Mouse (Mus musculus) left cerebral cortex, postnatal 14 days (tissue): ENCODE measurements around the gene Hsdl2. TPM values are rescaled to one million over a fixed set of nuclear protein-coding genes. Genes with fewer than 3 reads are reported as not detected.
A peak's percentile ranks its signal among the peaks of the same experiment; 100 is the strongest.
"Not testable (repeated sequence)": the region's sequence is repeated elsewhere in the genome, so short reads cannot be mapped to it uniquely, and the experiment has no call there.

Experiments used
- DNase-seq, 2 experiments: peaks; one replicate each; pipeline ENCODE4 v3.0.0; 2021 to 2022; ENCODE audit warnings: low spot score in 2 of 2, mixed read lengths in 1 of 2
- intact Hi-C: fragments of 180-260 bp; cut with DNase I; formaldehyde crosslinking; loops from one replicate; pipeline ENCODE4 v1.15.1; 2025
- total RNA-seq, 2 experiments: library from RNA; stranded (reverse); gene quantifications; 2 replicates each; pipeline ENCODE4 v1.2.3; 2021

Hsdl2 gene
- total RNA-seq, 2 experiments from 2014 or later = 22.8 to 24.6 TPM

- DNase-seq, intact Hi-C loops: not testable (repeated sequence)
These were observed 24.0 kb upstream of the Hsdl2 start for GRCm38 (mm10) chr4:59557343-59557742.

DNA sequence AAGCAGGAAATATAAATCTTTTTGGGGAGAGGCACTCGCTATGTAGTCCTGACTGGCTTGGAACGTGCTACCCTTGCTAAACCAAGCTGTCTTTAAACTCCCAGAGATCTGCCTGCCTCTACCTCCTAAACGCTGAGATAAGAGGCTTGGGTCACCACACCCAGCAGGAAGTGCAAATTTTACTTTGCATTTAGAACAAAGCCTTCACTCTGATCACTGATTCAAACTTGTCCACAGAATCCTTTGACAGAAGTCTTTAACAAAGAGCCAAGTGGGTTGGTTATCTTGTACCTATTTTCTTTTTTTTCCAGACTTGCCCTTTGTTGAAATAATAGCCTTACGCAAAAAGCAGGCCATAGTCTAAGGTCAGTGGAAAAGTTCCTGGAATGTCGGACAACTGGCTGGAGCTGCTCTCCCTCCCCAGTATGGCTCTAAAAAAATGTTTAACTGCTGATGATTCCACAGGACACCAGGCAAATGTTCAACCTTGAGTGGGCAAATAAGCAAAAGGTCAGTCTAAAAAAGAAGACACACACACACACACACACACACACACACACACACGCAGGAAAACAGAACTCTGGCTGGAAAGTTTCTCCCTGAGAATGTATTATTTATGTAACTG, 23.2 kb upstream of the Hsdl2 start:
- DNase-seq = no peak
- intact Hi-C loops = no loop called here

DNA sequence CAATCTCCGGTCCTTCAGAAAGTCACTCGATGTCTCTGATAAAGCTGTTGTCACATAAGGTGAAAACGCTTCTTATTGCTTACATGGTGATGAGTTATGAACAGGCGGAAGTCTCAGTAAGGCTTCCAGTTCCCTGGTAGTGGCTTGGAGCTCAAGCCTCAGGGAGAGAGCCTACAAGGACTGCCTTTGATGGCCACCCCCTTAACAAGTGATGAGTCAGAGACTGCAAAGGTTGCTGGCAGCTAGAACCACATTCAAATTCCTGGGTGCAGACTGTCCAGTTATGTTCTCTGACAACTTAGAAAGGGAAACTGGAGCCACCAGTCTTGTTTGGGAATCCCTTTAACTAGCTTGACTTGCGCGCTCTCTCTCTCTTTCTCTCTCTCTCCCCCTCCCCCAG, 21.2 kb upstream of the Hsdl2 start:
- no peak for DNase-seq
- intact Hi-C loops = no loop called here

DNA sequence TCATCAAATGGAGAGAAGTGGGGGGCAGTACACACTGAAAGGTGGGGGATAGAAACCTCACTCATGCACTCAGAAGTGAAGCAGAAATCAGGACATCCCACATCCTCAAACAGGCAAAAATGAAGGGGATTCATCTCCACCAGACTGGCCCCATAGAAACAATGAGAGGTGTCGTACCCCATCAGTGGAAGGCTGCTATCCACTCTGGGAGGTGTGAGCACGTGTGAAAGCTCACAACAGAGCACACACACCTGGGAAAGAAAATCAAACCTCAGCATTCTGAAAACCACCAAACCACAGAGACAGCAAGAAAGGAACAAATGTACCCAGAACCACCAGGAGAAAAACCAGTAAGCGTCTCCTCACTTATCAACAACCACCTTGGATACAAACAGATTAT, 17.2 kb upstream of the Hsdl2 start:
- intact Hi-C loops = no loop called here
- DNase-seq = no peak

DNA sequence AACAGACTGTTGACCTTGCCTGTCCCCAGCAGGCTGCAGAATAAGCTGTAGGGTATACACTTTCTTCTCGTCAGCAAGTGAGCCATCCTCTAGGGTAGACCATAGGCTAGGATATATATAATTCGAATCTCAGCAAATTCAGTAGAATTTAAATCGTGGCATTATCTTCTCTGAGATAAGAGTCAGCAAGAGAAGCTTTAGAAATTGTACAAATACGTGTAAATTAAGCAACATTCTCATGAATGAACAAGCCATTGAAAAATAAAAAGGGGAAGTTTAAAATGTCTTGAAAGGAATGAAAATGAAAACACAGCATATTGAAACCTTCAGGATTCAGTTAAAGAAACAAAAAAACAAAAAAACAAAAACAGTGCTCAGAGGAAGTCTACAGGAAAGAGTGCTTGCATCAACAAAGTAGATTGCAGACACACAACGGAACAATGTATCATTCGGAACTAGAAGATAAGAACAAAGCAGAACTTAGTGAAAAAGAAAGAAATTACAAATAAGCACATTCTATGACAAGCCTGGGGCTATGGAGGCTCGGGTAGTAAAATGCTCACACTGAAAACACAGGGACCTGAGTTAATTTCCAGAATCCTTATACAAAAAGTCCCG, 15.7 kb upstream of the Hsdl2 start:
- no peak for DNase-seq
- intact Hi-C loops = loop anchor here (5.0 kb wide), 1 partner anchor 468 kb away; no protein-coding TSS in a partner anchor

GRCm38 (mm10) chr4:59567576-59568260, 13.6 kb upstream of the Hsdl2 start:
- DNase-seq = no peak
- intact Hi-C loops = loop anchor here (5.0 kb wide), 1 partner anchor 470 kb away; no protein-coding TSS in a partner anchor

DNA sequence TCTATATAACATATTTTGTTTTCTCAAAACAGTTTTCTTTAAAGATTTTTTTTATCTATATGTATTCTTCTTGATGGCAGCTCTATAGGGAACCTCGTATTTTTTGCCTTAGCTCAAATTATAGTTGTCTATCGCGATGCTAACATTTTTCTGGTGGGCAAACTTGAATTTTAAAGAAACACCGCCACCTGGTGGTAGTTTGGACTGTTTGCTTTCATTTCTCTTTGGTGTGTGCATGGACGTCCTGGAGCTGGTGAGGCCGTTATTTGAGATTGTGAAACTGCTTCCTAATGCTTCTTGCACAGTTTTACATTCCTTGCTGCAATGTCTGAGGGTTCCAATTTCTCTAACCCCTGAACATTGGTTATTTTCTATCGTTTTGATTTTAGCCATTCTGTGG, 11.8 kb upstream of the Hsdl2 start:
- DNase-seq = peak; percentile 83 to 84
- intact Hi-C loops = loop anchor here (1.0 to 5.0 kb wide), 3 partner anchors 188 to 472 kb away; no protein-coding TSS in a partner anchor

- DNase-seq, intact Hi-C loops: not testable (repeated sequence)
These were observed 10.8 kb upstream of the Hsdl2 start for GRCm38 (mm10) chr4:59570519-59570918.

DNA sequence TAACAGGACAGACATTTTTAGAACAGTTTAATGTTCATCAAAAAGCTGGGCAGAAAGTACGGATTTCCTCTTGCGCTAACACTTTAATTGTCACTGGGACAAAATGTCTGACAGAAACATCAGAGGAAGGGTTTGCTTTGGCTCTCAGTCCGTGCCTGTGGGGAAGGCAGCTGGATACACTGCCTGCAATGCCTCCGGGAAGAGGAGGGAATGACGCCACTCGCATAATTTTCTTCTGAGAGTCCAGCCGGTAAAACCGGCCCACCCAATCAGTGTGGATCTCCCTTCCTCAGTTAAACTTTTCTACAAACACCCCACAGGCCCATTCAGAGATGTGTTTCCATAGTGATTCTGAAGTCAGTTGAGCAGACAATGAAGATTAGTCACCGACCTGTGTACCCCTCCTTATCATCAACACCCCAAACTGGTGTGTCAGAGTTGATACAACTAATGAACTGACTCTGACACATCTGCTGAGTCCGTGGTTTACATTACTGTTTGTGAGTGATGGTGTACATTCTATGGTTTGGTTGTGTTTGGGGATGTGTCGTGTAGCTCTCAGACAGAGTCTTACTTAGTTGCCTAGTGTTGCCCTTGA, 8.7 kb upstream of the Hsdl2 start:
- intact Hi-C loops = no loop called here

DNA sequence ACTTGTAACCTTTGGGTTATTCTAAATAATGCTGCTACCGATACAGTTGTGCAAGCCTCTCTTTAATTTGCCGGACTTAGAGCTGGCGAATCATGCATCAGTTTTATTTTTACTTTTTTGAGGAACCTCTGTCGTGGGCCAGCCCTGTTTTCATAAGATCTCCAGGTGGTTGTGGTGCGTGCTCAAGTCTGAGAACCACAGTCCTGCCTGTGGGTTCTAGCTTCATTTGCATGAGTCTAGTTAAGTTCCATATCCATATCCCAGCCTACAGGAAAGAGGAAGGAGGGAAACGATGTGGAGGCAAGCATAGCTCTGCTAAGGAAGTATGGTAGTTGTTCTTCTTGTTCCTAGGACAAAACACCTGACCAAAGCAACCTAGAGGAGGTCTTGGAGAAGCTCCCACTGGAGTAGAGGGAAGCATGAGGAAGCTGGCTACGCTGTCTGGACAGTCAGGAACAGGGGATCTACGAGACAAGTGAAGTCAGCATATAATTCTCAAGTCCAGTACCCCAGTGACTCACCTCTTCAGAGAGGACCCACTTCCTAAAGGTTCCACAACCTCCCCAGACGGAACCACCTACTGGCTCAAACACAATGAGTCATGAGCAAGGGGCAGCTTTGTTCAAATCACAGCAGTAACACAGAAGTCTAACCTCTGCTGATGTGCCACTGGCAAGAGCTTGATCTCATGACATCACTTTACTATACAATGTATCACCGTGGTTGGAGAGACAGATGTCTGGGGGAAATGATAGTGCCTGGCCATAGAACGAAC, 6.0 kb upstream of the Hsdl2 start:
- intact Hi-C loops = no loop called here
- no peak for DNase-seq

More for the DNA sequence above, 8.7 kb upstream of the Hsdl2 start:
- no peak for DNase-seq

- intact Hi-C loops = no loop called here
- peak in 1 of 2 experiments; percentile 7 for DNase-seq
These were observed 675 bp upstream of the Hsdl2 start for GRCm38 (mm10) chr4:59580495-59581281.

DNA sequence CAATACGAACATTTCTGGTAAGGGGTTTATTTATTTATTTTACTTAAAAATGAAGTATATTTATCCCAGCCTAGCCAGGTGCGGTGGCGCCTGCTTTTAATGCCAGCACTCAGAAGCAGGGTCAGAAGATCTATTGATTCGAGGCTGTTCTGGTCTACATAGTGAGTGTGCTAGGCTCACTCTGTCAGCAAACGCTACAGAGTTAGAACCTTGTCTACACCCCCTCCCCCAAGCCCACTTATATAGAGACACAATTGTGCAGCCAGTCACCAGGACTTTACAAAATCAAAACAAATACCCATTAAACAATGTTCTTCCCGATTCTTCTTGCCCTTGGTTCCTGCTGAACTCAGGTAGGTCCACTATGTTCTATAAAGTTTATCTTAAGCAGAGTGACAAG, 823 bp downstream of the Hsdl2 start:
- intact Hi-C loops = no loop called here
- DNase-seq = no peak

DNA sequence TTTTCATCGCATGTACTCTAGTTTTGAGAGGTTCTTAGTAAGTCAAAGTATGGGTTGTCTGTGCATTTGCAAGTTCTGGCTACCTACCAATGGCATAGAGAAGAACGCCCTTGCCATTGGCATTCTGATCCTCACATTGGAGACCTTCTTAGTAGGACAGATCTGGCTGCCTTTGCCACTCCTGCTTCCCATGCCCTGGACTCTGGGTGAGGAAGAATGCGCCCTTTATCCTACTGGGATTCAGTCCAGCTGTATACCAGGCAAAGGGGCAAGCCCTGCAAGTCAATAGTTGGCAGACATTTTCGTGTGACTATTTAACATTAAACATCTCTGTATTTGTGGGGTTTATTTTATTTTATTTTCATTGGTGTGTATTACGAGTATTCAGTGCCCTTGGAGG, 3.7 kb downstream of the Hsdl2 start:
- intact Hi-C loops = no loop called here
- DNase-seq = peak in 1 of 2 experiments; percentile 9

DNA sequence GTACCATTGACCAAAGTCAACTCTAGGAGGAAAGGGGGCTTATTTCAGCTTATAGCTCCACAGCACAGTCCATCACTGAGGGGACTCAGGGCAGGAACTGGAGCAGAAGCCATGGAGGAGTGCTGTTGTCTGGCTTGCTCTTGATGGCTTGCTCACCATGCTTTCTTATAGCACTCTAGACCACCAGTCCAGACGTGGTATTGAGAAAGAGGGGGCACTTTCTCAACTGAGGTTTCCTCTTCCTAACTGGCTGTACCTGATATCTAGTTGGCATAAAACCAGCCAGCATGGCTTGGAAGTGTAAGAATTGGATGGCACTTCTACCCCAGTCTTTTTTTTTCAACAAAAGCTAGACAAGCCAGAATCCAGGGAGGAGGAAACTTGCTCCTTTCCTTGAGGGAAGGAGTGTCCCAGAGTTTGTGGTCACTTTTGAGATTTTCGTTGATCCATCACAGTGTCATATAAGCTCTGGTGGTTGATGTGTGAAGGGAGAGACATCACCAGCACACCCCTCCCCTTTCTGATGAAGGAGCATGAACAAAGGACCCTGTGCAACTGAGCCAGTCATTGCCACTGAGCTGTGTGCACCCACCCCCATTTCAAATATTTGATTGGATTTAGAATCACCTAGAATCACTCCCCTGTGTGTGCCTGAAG, 6.0 kb downstream of the Hsdl2 start:
- no peak for DNase-seq
- intact Hi-C loops = no loop called here

GRCm38 (mm10) chr4:59587872-59588226, 6.5 kb downstream of the Hsdl2 start:
- intact Hi-C loops = no loop called here

GRCm38 (mm10) chr4:59594614-59595013, 13.3 kb downstream of the Hsdl2 start:
- no peak for DNase-seq

More at GRCm38 (mm10) chr4:59587872-59588226, 6.5 kb downstream of the Hsdl2 start:
- no peak for DNase-seq

GRCm38 (mm10) chr4:59596556-59596955, 15.2 kb downstream of the Hsdl2 start:
- DNase-seq = no peak
- intact Hi-C loops = no loop called here

More at GRCm38 (mm10) chr4:59594614-59595013, 13.3 kb downstream of the Hsdl2 start:
- intact Hi-C loops = no loop called here

GRCm38 (mm10) chr4:59602704-59603103, 21.3 kb downstream of the Hsdl2 start:
- DNase-seq = no peak

More at GRCm38 (mm10) chr4:59602704-59603103, 21.3 kb downstream of the Hsdl2 start:
- intact Hi-C loops = no loop called here
